Mouse (Mus musculus) liver, postnatal 0 days (tissue): Measurements from ENCODE around the gene Yif1b. TPM values are rescaled to one million over a fixed set of nuclear protein-coding genes. Genes with fewer than 3 reads are reported as not detected.
A peak's percentile ranks its signal among the peaks of the same experiment; 100 is the strongest.

Source experiments
- ATAC-seq: fragments of 200-750 bp; cut with Nextera tagmentation; 2 replicates; pipeline ENCODE4 v1.8.0; 2017; ENCODE audit warnings: mild to moderate bottlenecking, moderate library complexity
- DNase-seq: peaks from one replicate; pipeline ENCODE4 v3.0.0-alpha.2; 2016
- H3K27ac ChIP-seq: fragments of 300-500 bp; sonication (generic); 2 replicates; pipeline ENCODE4 v1.5.1; 2014; ENCODE audit warnings: antibody characterized with exemption, moderate library complexity, mild to moderate bottlenecking, low read depth
- H3K27me3 ChIP-seq: fragments of 300-500 bp; sonication (generic); 2 replicates; pipeline ENCODE4 v1.6.1; 2014; ENCODE audit warnings: low read length, control low read depth, mixed read lengths; ENCODE audit not compliant: insufficient read depth
- H3K36me3 ChIP-seq: fragments of 300-500 bp; sonication (generic); replicated peaks from 2 replicates; pipeline ENCODE4 v1.6.1; 2014; ENCODE audit warnings: mild to moderate bottlenecking, control low read depth, low read length, moderate library complexity, mixed read lengths; ENCODE audit not compliant: insufficient read depth
- H3K4me1 ChIP-seq: fragments of 300-500 bp; sonication (generic); 2 replicates; pipeline ENCODE4 v1.6.1; 2014; ENCODE audit warnings: antibody characterized with exemption, mild to moderate bottlenecking, control low read depth; ENCODE audit not compliant: insufficient read depth
- H3K4me2 ChIP-seq: fragments of 300-500 bp; sonication (generic); 2 replicates; pipeline ENCODE4 v1.6.1; 2014; ENCODE audit warnings: low read depth, mild to moderate bottlenecking, low read length, moderate library complexity, mixed read lengths
- H3K4me3 ChIP-seq: fragments of 300-500 bp; sonication (generic); 2 replicates; pipeline ENCODE4 v1.5.1; 2014; ENCODE audit warnings: low read depth, low read length
- H3K9ac ChIP-seq: fragments of 300-500 bp; sonication (generic); replicated peaks from 2 replicates; pipeline ENCODE4 v1.6.1; 2014; ENCODE audit warnings: mild to moderate bottlenecking, moderate library complexity
- H3K9me3 ChIP-seq: fragments of 300-500 bp; sonication (generic); 2 replicates; pipeline ENCODE4 v1.6.1; 2016; ENCODE audit warnings: mild to moderate bottlenecking, control low read depth, low read length, mixed read lengths
- CTCF ChIP-seq: sonication (generic); IDR thresholded peaks from 2 replicates; pipeline ENCODE4 v1.5.1; 2016; ENCODE audit warnings: antibody characterized with exemption, low read depth
- EP300 ChIP-seq: IDR thresholded peaks from 2 replicates; pipeline ENCODE4 v1.6.1; 2016; ENCODE audit warnings: antibody characterized with exemption, low read depth, mild to moderate bottlenecking
- WGBS: fragments of 180-500 bp; shearing (Covaris S2); extraction: QIAGEN DNeasy Blood & Tissue Kit; methylation state at CpG from one replicate; pipeline ENCODE4 v1.1.7; 2014; ENCODE audit not compliant: insufficient replicate concordance; 5-methylcytosine and 5-hydroxymethylcytosine counted together
- polyA plus RNA-seq: library from polyadenylated mRNA; unstranded; fragments of >200 nt; fragmentation: Nextera tagmentation; extraction: Ambion mirVana; gene quantifications from 2 replicates; pipeline ENCODE4 v1.2.1, GENCODE M21; 2015

Gene Yif1b
- polyA plus RNA-seq, 1 experiment from 2014 or later: 46.8 TPM

DNA sequence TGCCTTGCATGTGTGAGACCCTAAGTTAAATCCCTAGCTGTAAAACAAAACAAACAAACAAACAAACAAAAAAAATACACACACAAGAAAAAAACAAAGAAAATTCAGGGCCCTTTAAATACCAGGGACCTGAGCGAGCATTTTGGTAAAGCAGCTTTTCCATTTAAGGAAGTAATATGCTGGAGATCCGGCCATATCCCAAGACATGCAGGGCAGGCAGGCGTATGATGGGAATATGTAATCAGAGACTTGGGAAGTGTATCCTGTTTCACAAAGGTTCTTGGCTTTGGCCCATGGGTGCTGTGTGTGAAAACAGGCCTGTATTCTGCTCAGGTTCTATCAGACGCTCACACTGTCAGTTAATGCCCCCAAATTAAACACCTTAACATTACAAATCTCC, 39.4 kb downstream of the Yif1b start:
- peaks cover 10% of the 10 kb centered on the region; the same call in 1 of the 2 replicates for H3K4me1 ChIP-seq
- H3K27me3 ChIP-seq: 0 out of 2 replicates have a peak, but pooled peaks cover 7% of the 10 kb centered on the region
- no peak overlapping the region for H3K4me3 ChIP-seq
- H3K4me2 ChIP-seq: no peak overlapping the region
- ATAC-seq (no peak), DNase-seq (no peak)
- H3K27ac ChIP-seq: no peak overlapping the region
- no peaks in the 10 kb centered on the region for H3K9me3 ChIP-seq
- TF ChIP-seq CTCF (no peak), EP300 (no peak)
- WGBS: 73% methylated on average over 4 of the region's 4 CpGs
- H3K36me3 ChIP-seq: no peaks in the 10 kb centered on the region
- no peak overlapping the region for H3K9ac ChIP-seq

GRCm38 (mm10) chr7:29279261-29279660, 41.1 kb downstream of the Yif1b start:
- H3K36me3 ChIP-seq: no peaks in the 10 kb centered on the region
- no peak for ATAC-seq
- H3K4me3 ChIP-seq: no peak overlapping the region
- H3K9me3 ChIP-seq: no peaks in the 10 kb centered on the region
- H3K27ac ChIP-seq: no peak overlapping the region
- peaks cover 10% of the 10 kb centered on the region; the same call in 1 of the 2 replicates for H3K4me1 ChIP-seq
- TF ChIP-seq EP300: no peak
- TF ChIP-seq CTCF: no peak
- 0 out of 2 replicates have a peak, but pooled peaks cover 7% of the 10 kb centered on the region for H3K27me3 ChIP-seq
- H3K9ac ChIP-seq: no peak overlapping the region
- no peak overlapping the region for H3K4me2 ChIP-seq
- no peak for DNase-seq

GRCm38 (mm10) chr7:29279924-29280323, 41.8 kb downstream of the Yif1b start:
- DNase-seq (no peak), ATAC-seq (no peak)
- Histone ChIP-seq H3K9ac (no peak overlapping the region), H3K27me3 (0 out of 2 replicates have a peak, but pooled peaks cover 7% of the 10 kb centered on the region), H3K4me1 (peaks cover 10% of the 10 kb centered on the region; the same call in 1 of the 2 replicates), H3K4me2 (no peak overlapping the region), H3K9me3 (no peaks in the 10 kb centered on the region), H3K4me3 (no peak overlapping the region), H3K27ac (no peak overlapping the region), H3K36me3 (no peaks in the 10 kb centered on the region)
- no peak for TF ChIP-seq CTCF
- 67% methylated on average over 8 of the region's 8 CpGs for WGBS

- no peak for TF ChIP-seq EP300
- no peak for TF ChIP-seq CTCF
- Histone ChIP-seq H3K9ac (peak overlapping the region; percentile 75), H3K9me3 (no peaks in the 10 kb centered on the region), H3K4me2 (peak overlapping the region; percentile 88), H3K27me3 (0 out of 2 replicates have a peak, but pooled peaks cover 7% of the 10 kb centered on the region), H3K27ac (peak overlapping the region; percentile 73; the same call in 1 of the 2 replicates), H3K4me1 (peaks cover 10% of the 10 kb centered on the region; the same call in 1 of the 2 replicates), H3K36me3 (no peaks in the 10 kb centered on the region), H3K4me3 (peak overlapping the region; percentile 70)
- DNase-seq: no peak
- ATAC-seq: no peak
- 15% methylated on average over 13 of the region's 13 CpGs for WGBS
Observed at GRCm38 (mm10) chr7:29280801-29281200, 42.7 kb downstream of the Yif1b start.

DNA sequence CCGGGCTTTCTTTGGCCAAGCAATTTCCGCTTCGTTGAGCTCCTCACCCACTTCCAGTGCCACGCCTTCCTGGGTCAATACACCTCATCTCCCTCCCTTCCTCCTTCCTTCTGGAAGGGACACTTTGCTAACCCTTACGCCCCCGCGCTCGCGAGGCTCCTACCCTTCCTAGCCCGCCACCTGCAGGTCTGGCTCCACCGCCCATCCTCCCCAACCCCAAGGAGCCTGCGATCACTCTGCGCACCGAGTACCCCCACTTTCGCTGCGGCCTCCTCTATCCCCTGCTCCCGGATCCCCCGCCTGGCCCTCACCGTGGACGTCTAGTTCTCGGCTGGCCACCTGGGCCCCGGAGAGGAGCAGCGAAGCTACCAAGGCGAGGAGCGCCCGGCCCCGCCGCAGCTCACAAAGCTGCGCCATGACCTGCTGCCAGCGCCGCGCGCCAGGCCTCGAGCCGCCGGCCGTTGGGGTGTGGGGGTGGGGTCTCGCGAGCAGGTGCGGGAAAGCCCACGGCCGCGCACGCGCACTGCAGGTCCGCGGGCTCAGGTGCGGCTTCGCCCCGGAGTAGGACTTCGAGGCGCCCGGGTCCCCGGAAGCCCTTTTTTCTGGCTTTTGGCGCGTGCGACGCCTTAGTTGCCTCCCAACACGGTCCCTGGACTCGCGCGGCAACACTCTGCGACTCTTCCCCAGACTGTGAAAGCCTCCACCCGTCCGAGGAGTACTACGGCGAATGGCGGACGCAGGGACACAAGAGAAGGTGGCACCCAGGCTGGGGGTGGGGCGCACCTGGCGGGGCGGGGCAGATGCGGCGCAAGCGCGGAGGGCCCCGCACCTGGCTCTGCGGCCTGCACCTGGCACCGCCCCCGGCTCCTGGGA, 43.3 kb downstream of the Yif1b start, which contains the start of gene Spint2:
Spint2 (minus strand) TSS at position 712 of the 873 bp plus-strand sequence.
- peak within 1 kb of the TSS; percentile 73 for H3K27ac ChIP-seq
- peak within 1 kb of the TSS; percentile 88 for H3K4me2 ChIP-seq
- no peaks in the 10 kb centered on the region for H3K9me3 ChIP-seq
- peak; percentile 87 for DNase-seq
- ATAC-seq: peak; percentile 94
- 0 out of 2 replicates have a peak, but pooled peaks cover 7% of the 10 kb centered on the region for H3K27me3 ChIP-seq
- TF ChIP-seq CTCF (peak; percentile 29; the same call in 1 of the 2 replicates), EP300 (no peak)
- H3K4me1 ChIP-seq: peaks cover 10% of the 10 kb centered on the region; the same call in 1 of the 2 replicates
- 3% methylated on average over 59 of the region's 80 CpGs for WGBS
- H3K9ac ChIP-seq: peak within 1 kb of the TSS; percentile 75
- H3K4me3 ChIP-seq: peak within 1 kb of the TSS; percentile 70
- no peaks in the 10 kb centered on the region for H3K36me3 ChIP-seq

GRCm38 (mm10) chr7:29282074-29282554, 44.0 kb downstream of the Yif1b start:
- no peaks in the 10 kb centered on the region for H3K36me3 ChIP-seq
- H3K4me2 ChIP-seq: peak overlapping the region; percentile 88
- peak overlapping the region; percentile 73; the same call in 1 of the 2 replicates for H3K27ac ChIP-seq
- H3K9ac ChIP-seq: peak overlapping the region; percentile 75
- DNase-seq (no peak), ATAC-seq (peak; percentile 64)
- WGBS: 11% methylated on average over 21 of the region's 21 CpGs
- H3K4me3 ChIP-seq: peak overlapping the region; percentile 70
- H3K4me1 ChIP-seq: peaks cover 10% of the 10 kb centered on the region; the same call in 1 of the 2 replicates
- H3K27me3 ChIP-seq: 0 out of 2 replicates have a peak, but pooled peaks cover 7% of the 10 kb centered on the region
- no peaks in the 10 kb centered on the region for H3K9me3 ChIP-seq
- TF ChIP-seq CTCF (no peak), EP300 (no peak)
